ENCODE assay signal across 8 mouse cellular contexts in genomic region chr11:111445764-111446163, GRCm38 (mm10).
A peak's percentile ranks its signal among the peaks of the same experiment; 100 is the strongest.
DNase-seq lines count a peak whose midpoint lies in the region; ATAC-seq and TF ChIP-seq lines count a peak whose summit lies in the region.
"Had no signal": no experiment of that assay in that cellular context is flagged by ENCODE, and none has a peak within 500 bp of the region (broad histone marks: within the 10 kb centered on the region; RNA-seq: fewer than 3 reads in every experiment).

No protein-coding gene starts in this region.

- no peak for DNase-seq in kidney, adult 11 months
- DNase-seq in ES-E14 (ENCODE audit: low read depth, low spot score) (peak; percentile 51), adipocyte (ENCODE audit: low spot score) (peak; percentile 54)
- peak; percentile 30 for DNase-seq in kidney, postnatal 14 days
- no peak for DNase-seq in thymus, adult 18-20 months
- DNase-seq in urinary bladder, postnatal 36 days (ENCODE audit: low spot score in 2 of 2): no peak

- in situ Hi-C loops in ES-E14 (cut with MboI; ENCODE audit: low sequenced_read_pairs in 2 of 2, unreplicated experiment in 2 of 2): loop anchor here (10.0 to 25.0 kb wide), 2 partner anchors 908 to 911 kb away; no protein-coding TSS in a partner anchor

- H3K36me3 ChIP-seq in kidney, embryonic 15.5 days: no peaks in the 10 kb centered on the region
- no peaks in the 10 kb centered on the region for H3K36me3 ChIP-seq in ES-E14 (ENCODE audit: control insufficient read depth, insufficient read depth, low read length, poor library complexity, severe bottlenecking)

- H3K4me3 ChIP-seq in kidney, embryonic 15.5 days (replicated peaks): no peak overlapping the region
- H3K4me3 ChIP-seq in ES-E14 (ENCODE audit: insufficient read depth in 1 of 2, low read depth in 1 of 2, low read length in 2 of 2, poor library complexity in 1 of 2, severe bottlenecking in 1 of 2): no peak overlapping the region
- H3K4me3 ChIP-seq: myocyte had no signal

- 15% methylated on average over 4 of the region's 4 CpGs for WGBS in kidney, embryonic 15.5 days

- no peak overlapping the region for H3K27ac ChIP-seq in kidney, embryonic 15.5 days
- H3K27ac ChIP-seq in ES-E14 (ENCODE audit: insufficient read depth, low read depth, low read length, poor library complexity, severe bottlenecking): no peak overlapping the region

- H3K27me3 ChIP-seq in kidney, embryonic 15.5 days: no peaks in the 10 kb centered on the region

- no peak overlapping the region for H3K9ac ChIP-seq in kidney, embryonic 15.5 days
- H3K9ac ChIP-seq in ES-E14 (ENCODE audit: insufficient read depth, low read depth, low read length, poor library complexity, severe bottlenecking): no peak overlapping the region

- no peaks in the 10 kb centered on the region for H3K9me3 ChIP-seq in kidney, embryonic 15.5 days (replicated peaks)
- no peaks in the 10 kb centered on the region for H3K9me3 ChIP-seq in ES-E14 (ENCODE audit: control insufficient read depth, insufficient read depth, low read depth, low read length)

- no peaks in the 10 kb centered on the region for H3K4me1 ChIP-seq in kidney, embryonic 15.5 days
- no peaks in the 10 kb centered on the region for H3K4me1 ChIP-seq in ES-E14 (ENCODE audit: control insufficient read depth in 2 of 2, insufficient read depth in 2 of 2, low read length in 2 of 2, poor library complexity in 1 of 2)

- 0 out of 2 replicates have a peak, but pooled peaks have one; percentile 36 for ATAC-seq in kidney, embryonic 15.5 days (replicated peaks; ENCODE audit: low FRiP score)

- H3K4me2 ChIP-seq in kidney, embryonic 15.5 days: no peak overlapping the region

TF ChIP-seq in ES-E14, 5 proteins besides CTCF, POLR2A, EP300 and RAD21:
- TF ChIP-seq MAFK (IDR thresholded peaks at IDR 0.05; ENCODE audit: insufficient read depth, low read depth, low read length) (no peak), ZC3H11A (IDR thresholded peaks at IDR 0.05; ENCODE audit: borderline replicate concordance, low read depth, low read length) (peak; percentile 58; the same call in 1 of the 2 replicates), CHD2 (IDR thresholded peaks at IDR 0.05; ENCODE audit: low read depth, low read length) (no peak), HCFC1 (IDR thresholded peaks at IDR 0.05; ENCODE audit: borderline replicate concordance, insufficient read depth, low read length) (no peak), ZNF384 (IDR thresholded peaks at IDR 0.05; ENCODE audit: low read depth, low read length) (no peak)

Comparison
In these comparisons a context has a peak if more than half of its experiments do, and no peak if none do; other contexts are left out.
1. DNase-seq: peak in ES-E14 (single experiment), adipocyte (single experiment) and kidney, postnatal 14 days (single experiment); none in kidney, adult 11 months (single experiment), thymus, adult 18-20 months (0 of 2) and urinary bladder, postnatal 36 days (0 of 2).